Mouse (Mus musculus): ENCODE results near the gene St6galnac6.

DNA sequence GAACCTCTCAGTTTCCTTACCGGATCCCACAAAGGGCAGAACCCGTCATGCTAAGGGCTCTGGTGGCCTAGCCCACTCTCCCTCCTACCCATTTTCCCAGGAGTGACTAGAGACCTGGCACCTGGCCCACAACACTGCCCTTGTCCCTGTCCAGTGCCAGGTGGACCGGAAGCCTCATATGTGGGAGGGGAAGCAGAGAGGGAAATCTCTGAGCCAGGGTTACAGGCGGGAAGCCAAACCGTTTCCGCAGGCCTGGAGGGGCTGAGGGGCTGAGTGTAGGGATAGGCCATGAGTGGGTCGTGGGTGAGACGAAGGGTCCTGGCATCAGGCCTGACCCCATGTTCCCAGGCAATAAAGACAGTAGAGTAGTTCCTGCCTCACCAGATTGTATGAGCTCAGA is 1.0 kb upstream of the St6galnac6 start:
- TF ChIP-seq CTCF (conservative IDR thresholded peaks at IDR 0.05; ENCODE audit: insufficient read depth, insufficient read length, low read depth, low read length) = no peak
- TF ChIP-seq POLR2A (IDR thresholded peaks at IDR 0.05; ENCODE audit: low read depth, low read length) = no peak

Measured in kidney, adult 2 months (tissue).